Mouse (Mus musculus): Measurements from ENCODE around the gene Fbxl17. TPM values are rescaled to one million over a fixed set of nuclear protein-coding genes. Genes with fewer than 3 reads are reported as not detected.

Gene Fbxl17
- polyA plus RNA-seq, 1 experiment = 27.5 TPM

GRCm38 (mm10) chr17:63191345-63191744 is 308.5 kb downstream of the Fbxl17 start:
- H3K4me3 ChIP-seq (ENCODE audit: insufficient read depth, low read length) = no peak overlapping the region
- no peak for TF ChIP-seq CTCF (IDR thresholded peaks at IDR 0.05; ENCODE audit: borderline replicate concordance, insufficient read depth, low read length)
- TF ChIP-seq POLR2A (IDR thresholded peaks at IDR 0.05; ENCODE audit: low read depth, low read length) = no peak
- H3K27ac ChIP-seq (ENCODE audit: insufficient read depth, low read length) = no peak overlapping the region
- H3K4me1 ChIP-seq (ENCODE audit: control insufficient read depth, insufficient read depth, low read length) = no peaks in the 10 kb centered on the region

GRCm38 (mm10) chr17:63189274-63189673 is 310.5 kb downstream of the Fbxl17 start:
- Histone ChIP-seq H3K27ac (ENCODE audit: insufficient read depth, low read length) (no peak overlapping the region), H3K4me1 (ENCODE audit: control insufficient read depth, insufficient read depth, low read length) (no peaks in the 10 kb centered on the region), H3K4me3 (ENCODE audit: insufficient read depth, low read length) (no peak overlapping the region)
- no peak for TF ChIP-seq CTCF (IDR thresholded peaks at IDR 0.05; ENCODE audit: borderline replicate concordance, insufficient read depth, low read length)
- TF ChIP-seq POLR2A (IDR thresholded peaks at IDR 0.05; ENCODE audit: low read depth, low read length) = no peak

- Histone ChIP-seq H3K4me3 (ENCODE audit: insufficient read depth, low read length) (no peak overlapping the region), H3K4me1 (ENCODE audit: control insufficient read depth, insufficient read depth, low read length) (no peaks in the 10 kb centered on the region), H3K27ac (ENCODE audit: insufficient read depth, low read length) (no peak overlapping the region)
- TF ChIP-seq POLR2A (IDR thresholded peaks at IDR 0.05; ENCODE audit: low read depth, low read length) (no peak), CTCF (IDR thresholded peaks at IDR 0.05; ENCODE audit: borderline replicate concordance, insufficient read depth, low read length) (no peak)
Measured at GRCm38 (mm10) chr17:63185531-63185930, 314.3 kb downstream of the Fbxl17 start.

GRCm38 (mm10) chr17:63184844-63185504 is 314.8 kb downstream of the Fbxl17 start:
- Histone ChIP-seq H3K4me1 (ENCODE audit: control insufficient read depth, insufficient read depth, low read length) (no peaks in the 10 kb centered on the region), H3K27ac (ENCODE audit: insufficient read depth, low read length) (no peak overlapping the region), H3K4me3 (ENCODE audit: insufficient read depth, low read length) (no peak overlapping the region)
- TF ChIP-seq POLR2A (IDR thresholded peaks at IDR 0.05; ENCODE audit: low read depth, low read length) (no peak), CTCF (IDR thresholded peaks at IDR 0.05; ENCODE audit: borderline replicate concordance, insufficient read depth, low read length) (no peak)

- Histone ChIP-seq H3K4me3 (ENCODE audit: insufficient read depth, low read length) (no peak overlapping the region), H3K4me1 (ENCODE audit: control insufficient read depth, insufficient read depth, low read length) (no peaks in the 10 kb centered on the region), H3K27ac (ENCODE audit: insufficient read depth, low read length) (no peak overlapping the region)
- TF ChIP-seq POLR2A (IDR thresholded peaks at IDR 0.05; ENCODE audit: low read depth, low read length) (no peak), CTCF (IDR thresholded peaks at IDR 0.05; ENCODE audit: borderline replicate concordance, insufficient read depth, low read length) (no peak)
Measured at GRCm38 (mm10) chr17:63183431-63183830, 316.4 kb downstream of the Fbxl17 start.

- Histone ChIP-seq H3K4me1 (ENCODE audit: control insufficient read depth, insufficient read depth, low read length) (no peaks in the 10 kb centered on the region), H3K4me3 (ENCODE audit: insufficient read depth, low read length) (no peak overlapping the region)
- TF ChIP-seq POLR2A (IDR thresholded peaks at IDR 0.05; ENCODE audit: low read depth, low read length) = no peak
- no peak for TF ChIP-seq CTCF (IDR thresholded peaks at IDR 0.05; ENCODE audit: borderline replicate concordance, insufficient read depth, low read length)
Measured at GRCm38 (mm10) chr17:63181661-63182060, 318.2 kb downstream of the Fbxl17 start.

GRCm38 (mm10) chr17:63180042-63180441 is 319.8 kb downstream of the Fbxl17 start:
- TF ChIP-seq POLR2A (IDR thresholded peaks at IDR 0.05; ENCODE audit: low read depth, low read length) (no peak), CTCF (IDR thresholded peaks at IDR 0.05; ENCODE audit: borderline replicate concordance, insufficient read depth, low read length) (no peak)
- H3K27ac ChIP-seq (ENCODE audit: insufficient read depth, low read length) = no peak overlapping the region
- H3K4me1 ChIP-seq (ENCODE audit: control insufficient read depth, insufficient read depth, low read length) = 0 out of 2 replicates have a peak, but pooled peaks cover under 1% of the 10 kb centered on the region
- H3K4me3 ChIP-seq (ENCODE audit: insufficient read depth, low read length) = no peak overlapping the region

More at GRCm38 (mm10) chr17:63181661-63182060, 318.2 kb downstream of the Fbxl17 start:
- H3K27ac ChIP-seq (ENCODE audit: insufficient read depth, low read length) = no peak overlapping the region

GRCm38 (mm10) chr17:63178331-63178730 is 321.5 kb downstream of the Fbxl17 start:
- H3K4me3 ChIP-seq (ENCODE audit: insufficient read depth, low read length) = no peak overlapping the region
- no peak overlapping the region for H3K27ac ChIP-seq (ENCODE audit: insufficient read depth, low read length)
- no peak for TF ChIP-seq POLR2A (IDR thresholded peaks at IDR 0.05; ENCODE audit: low read depth, low read length)
- peaks cover 10% of the 10 kb centered on the region; the same call in 1 of the 2 replicates for H3K4me1 ChIP-seq (ENCODE audit: control insufficient read depth, insufficient read depth, low read length)

GRCm38 (mm10) chr17:63176411-63176810 is 323.4 kb downstream of the Fbxl17 start:
- peaks cover 10% of the 10 kb centered on the region; the same call in 1 of the 2 replicates for H3K4me1 ChIP-seq (ENCODE audit: control insufficient read depth, insufficient read depth, low read length)
- TF ChIP-seq CTCF (IDR thresholded peaks at IDR 0.05; ENCODE audit: borderline replicate concordance, insufficient read depth, low read length) (no peak), POLR2A (IDR thresholded peaks at IDR 0.05; ENCODE audit: low read depth, low read length) (no peak)
- H3K27ac ChIP-seq (ENCODE audit: insufficient read depth, low read length) = no peak overlapping the region
- H3K4me3 ChIP-seq (ENCODE audit: insufficient read depth, low read length) = no peak overlapping the region

- no peak for TF ChIP-seq POLR2A (IDR thresholded peaks at IDR 0.05; ENCODE audit: low read depth, low read length)
- TF ChIP-seq CTCF (IDR thresholded peaks at IDR 0.05; ENCODE audit: borderline replicate concordance, insufficient read depth, low read length) = no peak
- H3K27ac ChIP-seq (ENCODE audit: insufficient read depth, low read length) = no peak overlapping the region
- peaks cover 10% of the 10 kb centered on the region; the same call in 1 of the 2 replicates for H3K4me1 ChIP-seq (ENCODE audit: control insufficient read depth, insufficient read depth, low read length)
- no peak overlapping the region for H3K4me3 ChIP-seq (ENCODE audit: insufficient read depth, low read length)
Measured at GRCm38 (mm10) chr17:63172697-63173096, 327.1 kb downstream of the Fbxl17 start.

Measured in embryonic fibroblast, embryonic 13.5 days (primary cell).